Mouse (Mus musculus) layer of hippocampus, postnatal 10 days (tissue): Measurements from ENCODE around the gene 4930404H24Rik. TPM values are rescaled to one million over a fixed set of nuclear protein-coding genes. Genes with fewer than 3 reads are reported as not detected.

Source experiments
- DNase-seq, 2 experiments: peaks; one replicate each; pipeline ENCODE4 v3.0.0; 2021; ENCODE audit warnings: low spot score in 2 of 2
- long read RNA-seq: library from polyadenylated mRNA; stranded (forward); transcript quantifications from one replicate; pipeline ENCODE4 v2.0.0, GENCODE M21; 2023
- total RNA-seq, 2 experiments: library from RNA; stranded (reverse); gene quantifications; 2 replicates each; pipeline ENCODE4 v1.2.3; 2021

The 4930404H24Rik gene
- not detected for total RNA-seq
- long read RNA-seq = 0 reads

DNA sequence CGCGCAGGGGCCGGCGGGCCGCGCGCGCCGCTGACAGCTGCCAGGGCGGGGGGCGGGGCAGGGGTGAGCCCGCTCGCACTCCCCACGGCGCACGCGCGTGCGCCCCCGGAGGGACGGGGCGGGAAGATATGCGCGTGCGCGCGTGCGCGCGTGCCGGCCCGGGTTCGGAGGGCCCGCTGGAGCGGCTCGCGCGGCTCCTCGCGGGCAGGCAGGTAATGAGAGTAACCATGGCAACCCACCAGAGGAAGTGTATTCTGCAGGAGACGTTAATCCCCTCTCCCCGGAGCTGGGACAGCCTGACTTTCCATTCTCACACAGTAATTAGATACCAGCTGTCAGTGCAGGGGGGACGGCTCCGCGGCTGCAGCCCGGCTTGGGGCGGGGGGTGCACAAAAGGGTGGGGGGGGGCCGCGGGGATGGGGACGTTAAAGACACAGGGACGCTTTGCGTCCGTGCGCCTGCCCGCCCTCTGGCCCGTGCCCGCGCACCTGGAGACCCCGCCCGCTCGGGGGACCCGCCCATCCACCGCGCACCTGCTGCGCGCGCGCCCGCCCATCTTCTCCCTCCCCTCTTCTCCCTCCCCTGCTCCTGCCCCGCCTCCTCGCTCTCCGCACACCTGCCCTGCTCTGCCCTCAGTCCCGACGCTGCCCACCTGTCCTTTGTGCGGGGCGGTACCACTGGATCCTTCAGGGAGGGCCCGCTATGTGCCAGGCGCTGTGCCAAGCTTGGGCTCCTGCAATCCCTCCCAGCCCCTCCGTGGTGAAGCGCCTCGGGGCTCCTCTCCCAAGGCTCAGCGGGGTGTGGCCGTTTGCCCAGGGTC is at the start of gene 4930404H24Rik:
4930404H24Rik (plus strand) TSS at position 218 of the 820 bp plus-strand sequence.
- peak; percentile 73 to 83 for DNase-seq

DNA sequence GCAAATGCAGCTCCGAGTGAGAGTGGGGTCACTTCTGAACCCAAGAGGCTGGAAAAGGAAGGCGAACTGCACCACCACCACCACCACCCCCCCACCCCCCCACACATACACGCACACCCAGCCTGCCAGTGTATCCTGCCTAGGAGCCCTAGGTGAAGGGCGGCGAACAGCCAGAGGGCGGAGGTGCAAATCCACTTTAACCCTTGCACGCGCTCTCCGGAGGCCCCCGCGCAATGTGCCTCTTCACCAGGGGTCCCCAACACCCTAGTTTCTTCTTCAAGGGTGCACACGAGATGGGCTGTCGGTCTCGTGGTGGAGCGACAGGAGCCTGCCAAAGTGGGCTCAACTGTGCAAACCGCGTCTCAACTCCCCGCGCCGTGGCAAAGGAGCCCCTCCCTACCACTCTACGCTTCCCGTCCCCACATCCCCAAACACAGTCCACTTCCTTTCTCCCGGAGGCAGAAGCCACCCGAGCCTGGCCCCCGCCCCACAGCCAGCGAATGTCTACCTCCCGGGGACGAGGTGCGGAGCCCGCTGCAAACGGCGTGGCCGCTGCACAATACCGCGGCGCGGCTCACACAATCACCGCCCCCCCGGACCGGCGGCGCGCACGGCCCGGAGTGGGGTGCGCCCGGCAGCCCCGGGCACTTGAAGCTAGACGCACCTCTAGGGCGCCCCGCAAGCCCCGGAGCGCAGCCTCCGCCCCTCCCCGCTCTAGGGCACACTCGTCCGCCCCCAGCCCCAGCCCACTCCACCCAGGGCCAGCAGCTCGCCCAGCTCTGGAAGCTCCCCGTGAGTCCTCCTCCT is 49.0 kb upstream of the 4930404H24Rik start:
- DNase-seq = no peak

DNA sequence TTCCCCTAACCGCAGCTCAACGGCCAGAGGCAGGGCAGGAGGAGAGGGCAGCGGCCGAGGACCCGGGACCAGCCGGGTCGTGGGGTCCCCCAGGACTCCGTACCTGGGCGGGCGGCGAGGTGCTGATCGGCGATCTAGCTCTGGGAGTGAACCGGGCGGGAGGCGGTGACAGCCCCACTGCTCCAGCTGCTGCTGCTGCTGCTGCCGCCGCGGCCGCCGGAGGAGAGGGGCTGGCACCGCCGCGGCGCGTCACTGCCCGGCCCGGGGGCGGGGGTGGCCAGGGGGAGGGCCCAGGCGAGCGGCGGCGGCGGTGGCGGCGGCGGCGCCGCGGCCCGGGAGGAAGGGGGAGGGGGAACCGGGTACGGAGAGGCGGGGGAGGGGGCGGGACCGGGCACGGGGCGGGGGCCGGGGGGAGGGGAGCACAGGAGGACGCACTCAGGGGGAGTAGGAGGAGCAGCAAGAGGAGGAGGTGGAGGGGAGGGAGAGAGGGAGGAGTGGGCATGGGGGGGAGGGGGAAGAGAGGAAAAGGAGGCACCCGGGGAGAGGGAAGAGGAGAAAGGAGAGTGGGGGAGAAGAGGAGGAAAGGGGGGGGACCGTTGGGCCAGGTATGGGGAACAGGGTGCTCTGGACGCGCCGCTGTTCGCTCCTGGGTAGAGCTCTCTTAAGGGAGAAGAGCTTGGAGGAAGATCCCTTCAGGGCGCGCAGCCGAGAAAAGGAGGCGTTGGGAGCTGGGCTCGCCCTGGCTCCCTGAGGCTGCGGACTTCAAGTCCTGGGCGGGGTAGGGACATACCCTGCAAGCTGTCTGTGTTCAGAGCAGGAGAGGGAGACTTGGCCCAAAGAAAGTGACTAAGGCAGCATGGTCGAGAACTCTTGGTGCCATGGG is 48.1 kb upstream of the 4930404H24Rik start:
- peak; percentile 60 to 75 for DNase-seq

DNA sequence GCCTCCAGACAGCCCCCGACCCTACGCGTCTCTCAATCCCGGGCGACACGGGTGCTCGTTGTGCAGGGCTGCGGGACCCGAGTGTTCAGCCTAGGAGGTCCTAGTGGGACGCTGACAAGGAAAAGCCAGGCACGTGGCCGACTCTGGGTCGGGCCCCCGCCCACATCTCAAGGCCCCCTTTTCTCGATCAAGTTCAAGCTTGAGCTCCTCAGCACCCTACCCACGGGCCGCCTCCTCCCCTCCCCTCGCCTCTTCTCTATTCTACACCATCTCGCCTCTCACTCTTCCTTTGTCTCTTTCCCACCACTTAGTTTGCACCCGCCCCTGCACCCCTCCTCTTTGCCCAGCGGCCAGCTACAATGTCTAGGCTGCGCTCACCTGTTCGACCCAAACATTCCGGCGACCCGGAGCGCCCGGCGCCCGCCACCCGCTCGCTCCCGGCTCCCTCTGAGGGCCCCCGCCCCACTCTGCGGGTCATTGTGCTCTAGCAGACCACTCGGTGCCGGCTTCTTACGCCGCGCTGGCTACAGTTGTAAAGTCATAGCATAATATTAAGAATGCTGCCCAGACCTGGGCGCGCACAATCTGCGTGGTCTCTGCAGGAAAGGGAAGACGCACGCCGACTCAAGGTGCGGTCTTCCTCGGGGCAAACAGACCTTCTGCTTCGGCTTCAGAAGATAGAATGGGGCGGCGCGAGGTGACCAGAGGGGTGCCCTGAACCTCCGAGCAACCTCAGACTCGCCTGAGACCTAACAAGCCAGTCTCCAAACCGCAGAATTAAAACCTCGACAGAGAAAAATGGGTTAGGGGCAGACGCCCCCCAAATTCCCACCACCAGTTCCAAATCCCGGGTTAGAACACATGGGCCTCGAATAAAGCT is 47.2 kb upstream of the 4930404H24Rik start:
- no peak for DNase-seq

DNA sequence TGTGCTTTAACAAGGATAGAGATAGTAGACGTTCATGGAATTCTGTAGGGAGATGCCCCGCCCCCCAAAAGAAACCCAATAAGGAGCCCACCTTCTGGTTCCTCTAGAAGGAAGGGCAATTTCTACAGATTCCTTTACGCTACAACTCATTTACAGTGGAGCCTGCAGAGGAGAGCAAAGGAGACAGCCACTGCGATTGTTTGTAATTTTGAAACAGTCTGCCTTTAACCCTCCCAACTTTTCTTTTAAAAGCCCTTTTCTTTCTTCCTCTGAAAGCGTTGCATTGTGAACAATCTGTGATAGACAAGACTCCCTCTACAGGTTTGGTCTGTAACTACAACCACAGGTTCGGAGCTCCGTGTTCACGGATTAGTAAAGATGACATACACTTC is 46.6 kb upstream of the 4930404H24Rik start:
- peak; percentile 49 to 60 for DNase-seq

DNA sequence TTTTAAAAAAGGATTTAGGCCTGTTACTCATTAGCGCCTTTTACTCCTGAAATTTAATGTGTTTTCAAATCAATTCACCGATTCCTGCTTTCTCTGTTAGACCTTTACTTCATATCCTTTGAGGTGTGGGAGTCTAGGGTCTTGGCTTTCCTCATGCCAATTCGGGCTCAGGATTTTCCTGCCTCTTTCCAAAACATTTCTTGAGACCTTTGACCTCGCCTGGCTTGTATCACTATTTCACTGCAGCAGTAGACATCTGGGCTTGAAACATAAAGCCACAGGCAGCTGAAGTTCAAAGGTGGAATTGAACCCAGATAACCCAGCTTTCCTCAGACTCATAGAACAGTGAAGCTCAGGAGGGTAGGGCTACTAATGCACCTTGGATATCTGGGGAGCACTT is 46.1 kb upstream of the 4930404H24Rik start:
- DNase-seq = no peak

DNA sequence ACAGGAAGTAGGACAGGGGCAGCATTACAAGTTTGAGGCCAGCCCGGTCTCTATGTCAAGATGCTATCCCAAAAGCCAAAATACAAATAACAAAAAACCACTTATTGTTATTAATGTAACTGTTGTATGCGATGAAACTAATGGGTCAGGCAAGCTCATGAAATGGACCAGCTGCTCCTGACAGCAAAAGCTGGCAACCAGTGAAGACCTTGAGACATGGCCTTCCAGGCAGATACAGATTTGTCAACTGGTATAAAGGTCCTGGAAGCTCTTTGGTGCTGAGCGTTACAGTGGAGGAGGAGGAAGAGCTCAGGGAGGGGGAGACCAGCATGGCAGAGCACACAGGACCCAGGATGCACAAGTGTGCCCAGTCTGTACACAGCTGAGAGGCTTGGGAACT is 44.9 kb upstream of the 4930404H24Rik start:
- no peak for DNase-seq

DNA sequence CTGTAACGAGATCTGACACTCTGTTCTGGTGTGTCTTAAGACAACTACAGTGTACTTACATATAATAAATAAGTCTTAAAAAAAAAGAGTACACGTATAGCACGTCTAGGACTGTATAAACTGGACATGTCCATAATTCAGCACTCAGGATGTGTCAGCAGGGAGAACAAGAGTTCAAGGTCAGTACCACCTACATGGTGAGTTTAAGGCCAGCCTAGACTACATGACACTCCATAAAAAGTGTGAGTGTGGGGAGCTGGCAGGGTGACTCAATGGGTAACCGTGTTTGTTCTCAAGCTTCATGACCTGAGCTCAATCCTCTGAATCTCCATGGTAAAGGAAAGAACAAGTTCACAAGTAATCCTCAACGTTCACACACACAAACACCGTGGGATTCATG is 44.1 kb upstream of the 4930404H24Rik start:
- no peak for DNase-seq

DNA sequence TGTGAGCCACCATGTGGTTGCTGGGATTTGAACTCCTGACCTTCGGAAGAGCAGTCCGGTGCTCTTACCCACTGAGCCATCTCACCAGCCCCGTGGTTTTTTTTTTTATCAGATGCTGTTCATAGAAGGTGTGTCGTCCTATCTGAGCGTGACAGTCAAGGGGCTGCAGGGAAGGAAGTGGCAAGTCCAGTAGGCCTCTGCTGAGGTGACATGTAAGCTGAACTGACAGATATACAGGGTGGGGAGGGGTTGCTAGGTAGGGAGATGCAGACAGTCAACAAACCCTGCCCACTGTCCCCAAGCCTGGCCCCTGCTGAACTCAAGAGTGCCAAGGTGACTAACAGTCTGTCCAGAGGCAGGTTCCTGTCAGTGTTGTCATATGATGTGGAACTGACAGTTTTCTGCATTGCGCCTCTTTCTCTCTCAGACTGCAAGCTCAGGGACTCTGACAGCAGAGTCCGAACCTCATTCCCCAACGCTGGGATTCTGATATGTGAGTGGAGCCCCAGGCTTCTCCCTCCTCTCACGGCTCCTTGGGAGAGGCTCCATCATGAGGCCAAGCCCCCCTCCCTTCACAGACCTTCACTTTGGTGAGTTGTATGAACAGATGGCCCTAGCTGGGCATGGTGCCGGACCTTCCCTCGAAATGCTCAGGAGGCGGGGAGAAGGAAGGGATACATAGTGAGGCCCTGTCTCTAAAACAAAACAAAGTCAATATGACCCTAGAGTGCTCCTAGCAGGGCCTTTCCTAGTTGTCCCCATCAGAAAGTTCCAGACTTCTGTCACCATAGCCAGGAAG is 38.4 kb upstream of the 4930404H24Rik start:
- DNase-seq = no peak

DNA sequence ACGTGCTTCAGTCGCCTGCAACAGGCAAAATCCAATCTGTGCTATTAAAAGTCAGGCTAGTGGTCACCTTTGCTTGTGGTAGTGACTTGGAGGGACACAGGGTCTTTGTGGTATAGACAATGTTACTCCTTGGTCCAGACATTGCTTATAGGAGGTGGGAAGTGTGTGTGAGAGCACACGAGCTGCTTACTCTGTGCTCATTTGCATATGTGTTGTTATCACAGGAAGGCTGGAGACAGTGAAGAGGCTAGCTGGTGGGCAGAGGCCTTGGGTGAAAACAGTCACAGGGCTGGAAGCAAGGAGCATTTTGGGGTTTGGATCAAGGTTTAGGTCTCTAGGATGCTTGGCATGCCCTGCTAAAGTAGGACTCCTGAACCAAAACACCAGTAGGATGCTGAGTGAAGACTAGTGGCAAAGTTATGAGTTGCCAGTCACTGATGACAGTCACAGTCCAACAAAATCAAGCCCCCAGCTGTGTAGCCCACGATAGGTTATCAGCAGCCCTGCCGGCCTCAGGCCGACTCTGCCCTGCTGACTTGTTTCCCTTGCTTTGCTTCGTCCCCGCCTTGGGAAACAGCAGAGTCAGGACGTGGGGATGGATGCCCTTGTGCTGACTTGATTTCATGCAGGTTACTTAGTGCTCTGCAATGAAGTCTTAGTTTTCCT is 37.6 kb upstream of the 4930404H24Rik start:
- DNase-seq = no peak

DNA sequence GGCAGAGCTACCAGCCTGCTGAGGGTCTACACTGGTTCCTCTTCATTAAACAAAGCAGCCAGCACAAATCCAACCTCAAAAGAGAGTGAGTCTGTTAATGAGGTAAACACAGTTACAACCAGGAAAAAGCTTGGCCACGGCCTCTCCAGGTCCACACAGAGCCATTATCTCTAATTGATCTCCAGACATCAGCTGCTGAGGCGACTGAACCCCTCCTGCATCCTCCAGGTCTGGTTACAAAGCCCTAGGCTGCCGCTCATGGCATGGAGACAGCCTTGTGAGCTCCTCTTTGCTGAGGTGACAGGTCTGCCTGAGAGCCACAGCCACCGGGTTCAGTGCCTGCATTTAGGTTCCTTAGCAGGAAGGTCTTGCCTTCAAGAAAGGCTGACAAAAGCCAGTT is 35.1 kb upstream of the 4930404H24Rik start:
- DNase-seq = no peak

DNA sequence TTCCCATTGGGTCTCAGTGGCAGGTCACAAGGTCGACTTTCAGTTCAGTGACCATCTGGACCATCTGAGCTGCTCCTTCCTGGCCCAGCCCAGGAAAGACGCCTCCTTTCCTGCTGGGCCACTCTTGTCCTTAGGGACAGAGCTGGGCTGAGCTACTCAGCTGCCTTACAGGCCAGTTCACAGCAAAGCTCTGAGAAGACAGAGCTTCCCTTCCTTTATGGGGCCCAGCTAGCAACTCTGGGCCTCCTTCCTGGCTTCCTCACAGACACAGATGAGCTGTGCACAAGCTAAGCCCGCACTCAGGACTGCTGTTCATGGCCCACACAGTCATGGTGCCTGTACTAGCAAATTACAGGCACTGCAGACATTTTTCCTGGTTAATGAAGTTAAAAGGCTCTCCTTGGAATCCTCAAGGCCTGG is 34.6 kb upstream of the 4930404H24Rik start:
- no peak for DNase-seq

DNA sequence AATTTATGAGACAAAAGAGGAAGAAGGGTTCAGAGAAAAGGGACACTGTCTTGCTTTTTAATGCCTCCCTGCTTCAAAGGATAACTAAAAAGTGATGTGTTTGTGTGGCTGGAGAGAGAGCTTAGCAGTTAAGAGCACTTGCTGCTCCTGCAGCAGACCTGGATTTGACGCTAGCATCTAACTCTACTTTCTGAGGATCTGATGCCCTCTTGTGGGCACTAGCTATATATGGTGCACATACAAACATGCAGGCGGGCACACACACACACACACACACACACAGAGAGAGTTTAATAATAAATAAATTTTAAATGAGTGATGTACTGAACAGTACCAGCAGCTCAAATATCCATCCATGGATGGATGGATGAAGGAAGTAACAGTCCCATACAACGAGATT is 29.3 kb upstream of the 4930404H24Rik start:
- no peak for DNase-seq

DNA sequence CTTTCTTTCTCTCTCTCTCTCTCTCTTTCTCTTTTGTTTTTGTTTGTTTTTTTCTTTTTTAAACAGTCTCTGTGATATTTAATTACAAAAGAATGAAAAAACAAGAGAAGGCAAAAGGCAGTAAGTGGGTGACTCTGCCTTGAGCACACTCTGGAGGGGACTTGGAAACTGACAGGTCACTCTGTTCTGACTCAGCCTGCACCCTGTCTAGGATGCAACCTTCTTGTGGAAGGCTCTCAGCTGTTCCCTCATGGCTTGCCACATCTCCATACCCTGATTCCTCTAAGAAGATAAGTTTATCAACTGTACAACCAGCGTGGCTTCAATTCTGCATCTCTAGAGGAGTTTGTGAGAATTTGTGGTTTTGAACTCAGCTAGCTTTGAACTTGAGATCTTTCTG is 25.2 kb upstream of the 4930404H24Rik start:
- no peak for DNase-seq

DNA sequence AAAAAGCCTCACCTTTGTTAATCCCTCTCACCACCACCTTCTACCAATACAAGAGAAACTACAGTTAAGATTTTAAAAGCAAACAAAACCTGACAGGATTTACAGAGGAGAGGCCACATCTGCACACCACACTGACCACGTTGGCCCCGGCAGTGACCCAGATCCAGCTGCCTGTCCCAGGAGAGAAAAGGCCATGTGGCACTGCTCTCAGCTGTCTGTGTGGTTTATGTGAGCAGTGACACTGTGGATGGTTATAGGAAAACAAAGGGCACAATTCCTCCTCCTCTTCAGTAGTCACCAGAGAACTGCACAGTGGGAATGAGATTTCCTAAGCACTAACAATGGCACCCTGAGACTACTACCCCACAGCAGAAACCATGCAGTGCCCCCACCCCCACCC is 23.3 kb upstream of the 4930404H24Rik start:
- DNase-seq = no peak

DNA sequence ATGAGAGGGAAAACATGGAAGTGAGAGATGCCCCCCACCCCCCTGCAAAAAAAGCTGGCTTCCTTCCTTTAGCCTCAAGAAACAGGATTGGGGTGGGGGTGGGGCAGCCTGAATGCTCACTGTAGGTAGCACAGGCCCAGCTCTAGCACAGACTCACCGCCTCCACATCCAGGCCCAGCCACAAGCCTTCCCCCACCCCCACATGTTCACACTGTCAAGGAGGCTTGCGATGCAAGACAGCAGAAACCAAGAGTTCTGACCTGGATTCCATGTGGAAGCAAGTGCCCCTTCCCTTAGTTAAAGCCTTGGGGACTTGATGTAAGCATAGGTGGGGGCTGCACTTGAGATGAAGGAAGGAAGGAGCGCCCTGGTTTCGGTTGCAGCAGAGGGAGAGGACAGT is 22.8 kb upstream of the 4930404H24Rik start:
- DNase-seq = no peak

DNA sequence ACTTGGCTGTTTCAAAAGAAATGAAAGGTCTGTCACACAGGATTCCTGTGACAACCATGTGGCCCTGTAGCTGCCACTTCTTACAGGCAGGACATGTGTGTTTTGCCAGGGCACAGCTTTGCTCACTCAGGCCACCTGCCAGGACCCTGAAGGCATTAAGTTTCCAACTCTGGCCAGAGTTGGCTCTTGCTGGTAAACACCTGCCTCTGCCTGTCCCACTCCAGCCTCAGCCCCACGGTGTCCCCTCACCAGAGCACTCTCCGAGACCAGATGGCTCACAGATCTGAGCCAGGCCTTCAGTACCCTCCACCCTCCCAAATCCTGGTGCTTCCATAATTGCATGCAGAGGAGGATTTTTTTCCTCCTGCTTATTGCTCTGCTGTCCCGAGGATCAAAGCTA is 21.6 kb upstream of the 4930404H24Rik start:
- no peak for DNase-seq

DNA sequence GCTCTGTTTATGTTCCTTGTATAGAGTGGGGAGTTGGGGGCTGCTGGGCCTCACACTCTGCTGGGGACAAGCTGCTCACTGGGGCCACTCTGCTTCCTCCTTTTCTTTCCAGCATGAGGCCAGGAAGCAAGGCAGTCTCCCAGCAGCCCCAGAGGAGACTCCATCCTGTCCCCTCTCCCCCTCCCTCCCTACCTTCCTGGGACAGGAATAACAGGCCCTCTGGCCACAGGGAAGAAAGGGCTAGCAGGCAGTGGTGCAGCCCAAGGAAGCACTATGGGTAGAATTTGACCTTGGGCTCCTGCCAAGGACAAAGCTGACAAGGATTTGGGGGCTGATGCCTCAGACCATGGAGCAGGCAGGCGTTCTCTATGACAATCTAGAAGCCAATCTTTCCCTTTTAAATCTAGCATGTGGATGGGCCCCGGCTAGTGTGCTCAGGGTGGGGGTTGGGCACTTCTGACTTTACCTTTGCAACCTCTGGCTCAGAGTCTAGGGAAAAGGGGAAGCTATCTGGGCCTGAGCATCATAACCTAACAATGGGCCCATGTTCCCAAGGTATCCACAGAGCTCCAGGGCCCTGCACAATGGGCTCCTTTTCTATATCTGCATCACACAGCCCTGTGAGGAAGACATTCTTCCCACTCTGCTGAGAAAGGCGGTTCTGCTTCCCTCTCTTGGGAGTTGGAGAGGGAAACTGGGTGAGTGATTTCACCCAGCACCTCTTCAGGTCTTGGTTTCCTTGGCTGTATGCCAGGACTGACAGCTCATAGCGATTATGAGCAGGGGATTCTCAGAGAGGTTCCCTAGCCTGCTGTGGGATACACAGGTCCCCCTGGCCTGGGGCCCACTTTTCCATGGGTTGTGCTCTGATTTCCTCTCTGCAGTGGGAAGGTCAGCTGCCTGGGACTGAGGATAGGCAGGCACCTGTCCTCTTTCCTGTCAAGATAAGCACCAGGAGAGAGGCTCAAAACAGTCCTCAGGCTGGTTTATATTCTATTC is 17.2 kb upstream of the 4930404H24Rik start:
- DNase-seq = no peak
